Mouse (Mus musculus) skeletal muscle tissue, adult 2 months (tissue): ENCODE results near the gene Myef2.

ENCODE experiments used
- DNase-seq: peaks from one replicate; pipeline ENCODE4 v3.0.0-alpha.2; 2012; ENCODE audit warnings: low read depth, low spot score

Myef2 gene

GRCm38 (mm10) chr2:125067894-125068293, 55.6 kb downstream of the Myef2 start, which contains the start of gene Slc24a5:
Slc24a5 (plus strand) TSS chr2:125068124.
- no peak for DNase-seq

GRCm38 (mm10) chr2:125067373-125067772, 56.1 kb downstream of the Myef2 start:
- DNase-seq, result no peak

GRCm38 (mm10) chr2:125062944-125063343, 60.5 kb downstream of the Myef2 start:
- DNase-seq, result no peak

GRCm38 (mm10) chr2:125061451-125061850, 62.0 kb downstream of the Myef2 start:
- no peak for DNase-seq

GRCm38 (mm10) chr2:125057250-125057815, 66.1 kb downstream of the Myef2 start:
- DNase-seq, result no peak

- DNase-seq, result no peak
These were observed 68.1 kb downstream of the Myef2 start for GRCm38 (mm10) chr2:125055316-125055903.
